Mouse (Mus musculus): ENCODE results near the gene Srpr. TPM values are rescaled to one million over a fixed set of nuclear protein-coding genes. Genes with fewer than 3 reads are reported as not detected.

Gene Srpr
- polyA plus RNA-seq (2017; shearing (Covaris generic)): 155 TPM

DNA sequence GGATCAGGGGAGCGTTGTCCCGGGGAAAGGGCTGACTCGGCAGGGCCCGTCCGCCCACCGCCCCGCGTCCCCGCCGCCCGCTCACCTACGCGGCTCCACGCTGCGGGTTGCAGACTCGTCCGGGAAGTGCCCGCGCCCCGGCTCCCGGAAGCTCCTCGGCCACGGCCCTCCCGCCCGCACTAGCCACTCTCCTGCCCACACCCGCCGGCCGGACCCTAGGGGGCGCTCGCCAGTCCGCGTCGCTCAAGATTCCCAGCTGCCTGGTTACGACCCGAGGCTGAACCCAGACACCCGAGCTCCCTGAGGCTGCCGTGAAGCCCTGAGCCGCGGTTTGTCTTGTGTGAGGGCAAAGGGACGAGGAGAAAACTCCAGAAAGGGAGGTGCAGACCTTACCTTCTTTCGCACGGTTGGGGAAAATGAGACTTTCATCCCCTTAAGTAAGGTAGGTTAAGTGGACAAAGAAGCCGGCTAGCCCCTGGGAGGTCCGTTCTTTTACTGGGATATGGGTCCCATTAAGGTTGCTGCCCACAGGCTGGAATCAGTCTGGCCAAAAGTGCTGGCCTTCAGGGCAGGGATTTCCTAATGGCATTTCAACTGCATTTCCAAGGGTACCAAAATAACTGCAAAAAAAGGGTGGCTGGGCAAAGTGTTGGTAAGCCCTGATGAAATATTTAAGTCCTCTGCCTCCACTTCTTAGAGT, at the start of gene Srpr, which contains the start of gene Tirap:
Gene Srpr (plus strand): TSS at position 404 of the 700 bp plus-strand sequence.
Gene Tirap (minus strand): TSS at position 520 of the 700 bp plus-strand sequence.

DNA sequence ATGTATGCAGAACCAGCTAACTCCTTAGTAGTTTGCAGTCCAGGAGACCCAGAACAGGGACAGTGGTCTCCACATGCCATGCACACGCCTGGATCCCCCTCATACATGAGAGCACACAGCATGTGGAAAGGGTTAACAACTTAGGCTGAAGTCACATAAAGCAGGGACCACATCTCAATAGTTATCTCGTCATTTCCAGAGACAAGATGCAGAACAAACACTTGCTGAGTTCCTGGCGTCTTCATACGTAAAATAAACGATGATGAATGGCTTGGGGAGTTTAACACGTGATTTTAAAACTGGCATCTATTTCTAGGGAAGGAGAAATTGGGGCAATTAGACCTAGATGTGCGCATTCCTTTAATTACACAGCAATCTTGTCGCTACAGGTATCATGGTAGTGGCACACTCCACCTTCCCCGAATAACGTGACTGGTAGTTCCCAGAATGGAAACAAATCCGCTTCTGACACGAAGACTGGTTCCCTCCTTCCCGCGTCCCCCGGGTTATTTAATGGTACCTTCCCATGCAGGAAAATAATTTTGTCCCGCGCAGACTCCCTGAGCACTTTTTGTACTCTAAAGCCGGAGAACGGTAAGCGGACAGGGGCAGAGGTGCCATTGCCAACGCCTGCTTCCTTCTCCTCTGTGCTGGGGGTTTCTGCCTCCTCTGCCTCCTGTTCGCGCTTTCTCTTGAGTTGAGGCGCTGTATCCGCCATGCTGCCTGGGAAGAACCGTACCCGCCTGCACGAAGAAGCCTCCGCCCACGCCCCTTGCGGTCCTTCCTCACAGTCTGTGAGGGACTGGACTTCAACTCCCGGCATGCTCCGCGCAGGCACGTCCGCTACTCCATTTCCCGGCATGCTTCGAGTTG, 24.5 kb upstream of the Srpr start, which contains the start of gene Dcps:
Gene Dcps (minus strand): TSS at position 811 of the 873 bp plus-strand sequence.

DNA sequence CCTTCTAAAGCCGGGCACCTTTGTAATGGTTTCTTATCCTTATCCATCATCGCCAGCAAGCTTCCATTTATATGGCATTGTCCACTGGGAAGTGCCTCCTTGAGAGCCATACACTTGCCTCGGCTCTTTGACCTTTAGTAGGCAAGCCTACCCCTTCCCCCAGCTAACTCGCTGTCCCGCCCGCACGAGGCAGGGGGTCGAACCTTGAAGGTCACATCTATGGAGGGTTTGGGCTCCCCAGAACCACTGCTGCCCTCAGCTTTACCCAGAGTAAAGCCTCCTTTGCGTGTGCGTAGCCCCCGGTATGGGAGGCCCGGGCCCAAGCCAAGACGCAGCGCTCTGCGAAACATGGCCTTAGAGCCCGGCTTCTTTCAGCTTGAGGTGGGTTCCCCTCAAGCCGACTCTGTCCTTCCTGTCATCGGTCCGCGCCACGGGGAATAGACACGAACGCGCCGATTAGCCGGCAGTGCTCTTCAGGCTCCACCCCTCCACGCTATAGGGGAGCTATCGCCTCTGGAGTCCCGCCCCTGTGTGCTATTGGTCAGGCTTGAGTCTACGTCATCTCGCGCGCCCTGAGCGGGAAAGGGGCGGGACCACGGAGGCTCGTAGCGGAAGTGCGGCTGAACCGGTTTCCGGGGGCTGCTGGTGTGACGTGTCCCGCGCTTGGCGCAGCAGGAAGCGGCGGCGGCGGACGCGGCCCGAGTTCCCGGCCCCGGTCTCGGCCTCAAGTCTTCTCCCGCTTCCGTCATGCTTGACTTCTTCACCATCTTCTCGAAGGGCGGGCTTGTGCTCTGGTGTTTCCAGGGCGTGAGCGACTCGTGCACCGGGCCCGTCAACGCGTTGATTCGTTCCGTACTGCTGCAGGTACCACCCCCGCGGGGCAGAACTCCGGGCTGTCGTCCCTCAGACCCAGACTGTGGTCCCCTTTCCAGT, 10.8 kb downstream of the Srpr start, which contains the start of gene Foxred1:
Gene Foxred1 (minus strand): TSS at position 514 of the 933 bp plus-strand sequence.

DNA sequence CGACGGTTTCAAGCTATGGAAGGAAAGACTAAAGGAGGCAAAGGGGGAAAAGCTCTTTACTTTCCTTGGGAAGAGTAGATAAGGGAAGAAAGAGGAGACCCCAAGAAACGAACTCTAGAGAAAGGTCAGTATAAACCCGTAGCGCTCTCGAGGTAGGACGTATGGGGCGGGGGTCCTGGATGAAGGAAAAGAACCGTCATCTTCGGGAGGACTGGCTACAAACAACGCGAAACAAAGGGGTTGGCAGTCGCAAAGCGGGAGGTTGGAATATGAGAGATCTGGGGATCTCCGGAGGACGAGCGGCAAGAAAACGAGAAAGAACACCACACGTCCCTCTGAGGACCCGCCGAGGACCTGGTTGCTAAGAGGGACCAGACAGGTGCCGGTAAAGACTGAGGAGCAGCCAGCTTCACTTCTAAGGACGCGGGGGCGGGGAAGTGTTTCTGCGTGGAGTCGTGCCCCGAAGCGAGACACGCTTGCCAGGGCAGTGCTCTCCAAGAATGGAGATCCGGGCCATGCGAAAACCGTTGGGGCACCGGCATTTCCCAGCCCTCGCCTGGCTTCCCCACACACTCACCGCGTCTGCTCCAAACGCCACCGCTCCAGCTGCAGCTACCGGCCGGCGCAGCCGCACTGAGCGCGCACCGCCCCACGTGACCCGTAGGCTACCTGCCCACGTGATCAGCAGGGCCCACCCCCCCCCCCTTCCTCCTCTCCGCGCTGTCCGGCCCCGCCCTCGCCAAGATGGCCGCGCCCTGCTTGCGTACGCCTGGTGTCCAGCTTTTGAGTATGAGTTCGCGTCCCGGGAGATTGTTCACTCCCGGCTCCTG, 67.4 kb downstream of the Srpr start, which contains the start of the genes Fam118b and Rpusd4:
Gene Fam118b (minus strand): TSS at position 660 of the 830 bp plus-strand sequence.
Gene Rpusd4 (plus strand): TSS at position 720 of the 830 bp plus-strand sequence.

Other genes with a start within 250 kb of the Srpr start
- 17.0 TPM for gene St3gal4, start 80.9 kb upstream of the Srpr start, polyA plus RNA-seq (2017; shearing (Covaris generic))
- gene Dcps, start 24.1 kb upstream of the Srpr start, polyA plus RNA-seq (2017; shearing (Covaris generic)): 87.7 TPM
- gene Tirap, start 116 bp downstream of the Srpr start, polyA plus RNA-seq (2017; shearing (Covaris generic)): 8.2 TPM
- 53.0 TPM for gene Foxred1, start 10.9 kb downstream of the Srpr start, polyA plus RNA-seq (2017; shearing (Covaris generic))
- 66.7 TPM for gene Fam118b, start 67.6 kb downstream of the Srpr start, polyA plus RNA-seq (2017; shearing (Covaris generic))
- gene Rpusd4, start 67.7 kb downstream of the Srpr start, polyA plus RNA-seq (2017; shearing (Covaris generic)): 59.3 TPM
- gene Cdon, start 221.0 kb downstream of the Srpr start, polyA plus RNA-seq (2017; shearing (Covaris generic)): 3.6 TPM